Mouse (Mus musculus) splenic B cell, adult 2 months (primary cell): ENCODE measurements around the gene Gpr165.

Experiments used
- DNase-seq: peaks from one replicate; pipeline ENCODE4 v3.0.0-alpha.2; 2011; ENCODE audit warnings: low read depth, low spot score
- H3K27me3 ChIP-seq: 2 replicates; pipeline ENCODE4 v1.6.1; 2012; ENCODE audit warnings: mild to moderate bottlenecking, low read length, moderate library complexity, mixed read lengths; ENCODE audit not compliant: control insufficient read depth, poor library complexity, insufficient read depth, severe bottlenecking
- H3K36me3 ChIP-seq: 2 replicates; pipeline ENCODE4 v1.6.1; 2012; ENCODE audit warnings: mild to moderate bottlenecking, low read length, moderate library complexity, mixed read lengths; ENCODE audit not compliant: control insufficient read depth, poor library complexity, insufficient read depth, severe bottlenecking

Gpr165 gene

GRCm38 (mm10) chrX:96712907-96713774 lies at the start of gene Gpr165:
TSS of gene Gpr165 (plus strand) at chrX:96713441.
- no peak for DNase-seq
- Histone ChIP-seq H3K36me3 (no peaks in the 10 kb centered on the region), H3K27me3 (no peaks in the 10 kb centered on the region)

DNA sequence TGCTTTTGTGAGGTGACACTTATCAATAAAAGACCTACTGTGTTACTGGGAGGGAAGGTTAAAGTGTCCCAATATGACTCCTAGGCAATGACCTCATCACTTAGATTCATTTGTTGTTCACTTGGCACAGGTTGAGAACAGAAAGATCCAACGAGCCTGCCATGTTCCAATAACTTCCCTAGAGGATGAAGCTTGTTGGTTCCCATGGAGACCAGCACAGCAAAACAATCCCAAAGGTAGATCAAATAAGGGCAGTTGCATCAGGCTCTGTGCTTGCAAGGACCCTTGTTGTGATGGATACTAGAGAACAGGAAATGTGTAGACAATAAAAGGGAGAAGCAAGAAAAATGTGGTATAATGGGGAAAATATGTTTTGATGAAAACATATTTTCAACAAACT lies 38.4 kb upstream of the Gpr165 start:
- no peaks in the 10 kb centered on the region for H3K36me3 ChIP-seq
- DNase-seq = no peak
- H3K27me3 ChIP-seq = no peaks in the 10 kb centered on the region
